Mouse (Mus musculus) hematopoietic stem cell, adult 5-6 weeks (primary cell): ENCODE results near the gene Akr1c14. TPM values are rescaled to one million over a fixed set of nuclear protein-coding genes. Genes with fewer than 3 reads are reported as not detected.
"Not testable (repeated sequence)": the region's sequence is repeated elsewhere in the genome, so short reads cannot be mapped to it uniquely, and the experiment has no call there.

ENCODE experiments used
- ATAC-seq, 2 experiments: fragments of 125-278 bp in 1 of 2; replicated peaks in 1 of 2; 2 replicates each; pipeline ENCODE4 v1.8.0; 2016 to 2017; ENCODE audit warnings: inconsistent platforms in 2 of 2, mild to moderate bottlenecking in 2 of 2, moderate number of reproducible peaks in 2 of 2, low read depth in 1 of 2, moderate TSS enrichment in 1 of 2; ENCODE audit not compliant: low FRiP score in 2 of 2, poor library complexity in 2 of 2, severe bottlenecking in 2 of 2, insufficient read depth in 1 of 2, low TSS enrichment in 1 of 2
- total RNA-seq: library from RNA; stranded (forward); fragments of 172-1452, 232-1000 nt; gene quantifications from 2 replicates; pipeline ENCODE4 v1.2.3, GENCODE M21; 2017

Akr1c14 gene
- total RNA-seq, 1 experiment from 2014 or later, result 0.15 TPM

DNA sequence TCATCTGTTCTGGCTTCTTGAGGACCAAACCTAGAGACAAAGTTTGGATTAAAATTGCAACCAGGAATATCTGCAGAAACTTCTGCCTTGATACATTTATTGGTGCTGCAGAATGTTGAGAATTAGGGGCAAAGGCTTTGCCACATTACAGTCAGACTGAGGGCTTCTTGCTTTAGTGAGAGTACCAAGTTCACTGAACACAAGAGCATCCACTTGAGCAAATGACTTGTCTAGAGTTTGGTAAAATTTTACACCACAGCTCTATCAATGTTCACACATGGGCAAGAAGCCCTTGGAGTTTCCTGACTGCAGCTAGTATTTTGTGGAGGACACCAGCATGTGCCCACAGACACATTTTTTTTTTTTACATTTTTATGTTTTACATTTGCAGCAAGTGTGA is 53.9 kb downstream of the Akr1c14 start:
- ATAC-seq, result no peak

DNA sequence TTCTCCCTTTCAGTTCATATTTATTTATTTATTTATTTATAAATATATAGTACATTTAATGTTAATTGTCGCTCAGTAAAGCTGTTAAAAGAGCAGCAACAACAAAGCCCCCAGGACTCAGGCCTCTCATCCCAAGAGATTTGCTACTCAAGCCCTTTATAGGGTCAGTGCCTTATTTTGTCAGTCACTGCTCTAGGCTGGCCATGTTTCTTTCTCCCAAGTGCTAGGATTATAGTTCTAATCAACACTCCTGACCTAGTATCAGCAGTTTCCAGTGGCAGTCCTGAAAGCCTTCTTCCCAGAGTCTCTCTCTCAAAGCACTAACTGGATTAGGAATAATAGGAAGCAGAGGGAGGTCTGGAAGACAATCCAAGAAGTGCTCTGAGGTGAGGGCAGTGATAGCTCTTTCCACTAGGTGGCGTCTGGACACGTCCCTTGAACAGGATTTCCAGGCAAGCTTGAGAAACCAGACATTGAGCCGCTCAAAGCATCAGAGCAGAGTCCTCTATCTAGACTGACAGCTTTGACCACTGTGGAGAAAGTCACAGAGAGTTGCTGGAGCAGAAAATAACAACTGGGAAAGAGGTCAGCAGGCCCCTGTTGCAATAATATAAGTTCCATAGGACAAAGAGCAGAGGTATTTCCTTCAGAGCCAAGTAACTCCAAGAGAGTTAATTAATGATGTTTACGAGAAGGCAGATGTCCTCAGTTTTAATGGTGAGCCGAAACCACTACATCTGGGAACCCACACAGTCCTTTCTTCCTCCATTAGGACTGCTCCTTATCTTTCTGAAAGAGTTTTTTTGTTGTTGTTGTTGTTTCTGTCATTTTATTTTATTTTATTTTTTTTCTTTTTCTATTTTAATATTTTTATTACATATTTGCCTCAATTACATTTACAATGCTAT is 61.7 kb downstream of the Akr1c14 start:
- peak; percentile 89 to 93 for ATAC-seq

DNA sequence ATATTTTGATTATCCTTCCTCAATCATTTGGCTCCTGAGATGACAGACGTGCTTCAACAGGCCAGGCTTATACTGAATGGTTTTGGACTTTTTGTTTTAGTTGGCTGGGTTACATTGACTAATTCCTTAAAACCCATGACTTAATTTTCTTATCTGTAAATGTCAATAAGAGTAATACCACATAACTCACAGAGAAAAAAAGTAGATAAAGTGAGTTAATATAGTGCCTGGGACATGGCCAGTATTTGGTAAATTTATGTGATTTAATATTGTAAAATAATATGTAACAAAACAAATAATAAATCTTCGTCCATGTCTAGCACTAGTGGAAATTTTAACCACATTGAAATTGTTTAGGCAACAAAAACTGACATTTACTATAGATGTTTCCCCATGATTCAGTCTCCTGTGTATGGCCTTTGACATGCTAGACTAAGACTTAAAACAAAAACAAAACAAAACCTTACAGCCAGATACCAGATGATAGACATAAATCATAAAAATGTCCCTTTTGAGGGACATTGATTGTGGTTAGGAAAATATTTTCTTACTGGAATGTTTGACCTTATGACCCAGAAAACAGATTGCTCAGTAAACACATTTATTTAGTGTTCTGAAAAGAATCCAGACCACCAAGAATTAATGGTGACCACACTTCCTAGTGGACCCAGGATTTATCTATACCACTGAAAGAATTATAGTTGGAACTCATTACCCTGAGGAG is 70.5 kb downstream of the Akr1c14 start:
- no peak for ATAC-seq

GRCm38 (mm10) chr13:4123146-4123545 is 74.3 kb downstream of the Akr1c14 start:
- no peak for ATAC-seq

DNA sequence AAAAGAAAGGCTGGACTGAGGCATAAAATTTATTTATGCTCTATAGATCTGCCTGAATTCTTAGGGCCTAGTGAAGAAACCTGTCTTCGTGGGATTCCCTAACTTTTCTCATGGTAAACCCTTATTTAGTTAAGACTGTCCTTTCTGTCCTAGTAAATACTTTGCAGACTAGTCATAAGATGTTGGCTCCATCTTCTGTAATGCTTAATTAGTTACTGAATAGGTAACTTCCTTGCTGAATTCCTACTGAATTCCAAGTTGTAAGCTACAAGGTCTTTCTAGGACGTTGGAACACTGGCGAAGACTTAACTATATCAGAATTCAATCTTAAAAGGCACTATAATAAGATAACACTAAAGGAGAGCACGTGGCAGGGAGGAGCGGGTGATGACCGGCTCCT is 75.7 kb downstream of the Akr1c14 start:
- ATAC-seq, result not testable (repeated sequence)

- not testable (repeated sequence) for ATAC-seq
These were observed 77.0 kb downstream of the Akr1c14 start for GRCm38 (mm10) chr13:4125846-4126245.

DNA sequence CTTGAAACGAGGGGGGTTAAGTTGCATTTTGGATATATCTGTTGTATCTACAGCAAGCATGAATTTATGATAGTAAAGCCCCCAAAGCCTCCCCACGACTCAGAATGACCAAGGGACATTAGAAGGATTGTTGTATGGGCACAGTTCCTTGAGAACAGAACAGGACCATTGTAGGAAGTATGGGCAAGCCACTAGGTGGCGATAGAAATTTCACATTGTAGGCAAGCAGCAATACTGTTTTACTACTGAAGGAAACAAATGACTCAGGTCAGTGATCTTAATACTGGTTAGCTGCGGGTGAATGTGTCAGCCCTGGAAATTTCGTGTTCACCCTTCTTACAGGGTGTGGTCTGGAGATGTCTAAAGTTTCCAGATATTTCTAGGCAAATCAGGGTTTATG is 80.3 kb downstream of the Akr1c14 start:
- peak; percentile 80 to 91 for ATAC-seq

- no peak for ATAC-seq
These were observed 82.5 kb downstream of the Akr1c14 start for GRCm38 (mm10) chr13:4131317-4131716.

DNA sequence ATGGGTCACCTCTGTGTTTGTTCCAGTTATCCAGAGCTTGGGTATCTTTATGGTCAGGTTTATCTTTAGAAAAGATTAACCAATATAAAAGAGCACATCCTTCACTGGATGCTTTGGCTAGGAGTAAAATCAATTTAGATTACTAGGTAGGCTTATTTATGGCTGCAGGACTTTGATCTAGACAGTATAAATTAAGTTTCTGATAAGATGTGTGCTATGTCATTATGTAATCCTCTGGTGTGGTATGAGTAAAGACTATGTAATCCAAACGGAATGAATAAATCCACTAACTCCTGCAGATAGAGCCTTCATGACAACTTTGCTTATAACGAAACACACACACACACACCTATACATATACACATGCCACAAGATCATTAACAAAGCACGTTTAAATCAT is 82.9 kb downstream of the Akr1c14 start:
- ATAC-seq, result no peak

DNA sequence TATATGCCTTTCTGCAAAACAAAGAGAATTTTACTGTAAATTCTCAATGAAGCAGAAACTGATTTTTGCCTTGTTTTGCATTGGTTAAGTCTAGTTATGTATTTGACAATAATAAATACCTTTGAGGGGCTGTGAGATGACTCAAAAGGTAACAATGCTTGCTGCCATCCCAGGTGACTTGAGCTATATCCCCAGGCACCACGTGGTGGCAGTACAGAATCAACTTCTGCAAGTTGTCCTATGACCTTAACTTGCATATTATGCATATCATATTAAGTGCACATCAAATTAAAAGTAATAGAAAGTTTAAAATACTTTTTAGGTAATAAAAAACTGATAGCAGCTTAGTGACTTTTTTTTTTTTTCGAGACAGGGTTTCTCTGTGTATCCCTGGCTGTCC is 84.3 kb downstream of the Akr1c14 start:
- ATAC-seq, result peak; percentile 69 to 76; a peak in 3 of 4 replicates

Other genes with a start within 250 kb of the Akr1c14 start
- gene Calml3, start 244.7 kb upstream of the Akr1c14 start, total RNA-seq, result not detected in 2 replicates
- 2.3 TPM in 1 of 2 replicates, not detected in the other for gene Calm4, start 211.3 kb upstream of the Akr1c14 start, total RNA-seq
- not detected in 2 replicates for gene Calm5, start 194.8 kb upstream of the Akr1c14 start, total RNA-seq
- gene Net1, start 130.8 kb upstream of the Akr1c14 start, total RNA-seq, result 137 and 192 TPM in 2 replicates
- not detected in 2 replicates for gene Tubal3, start 130.7 kb upstream of the Akr1c14 start, total RNA-seq
- not detected in 2 replicates for gene Ucn3, start 103.7 kb upstream of the Akr1c14 start, total RNA-seq
- not detected in 2 replicates for gene Akr1c18, start 101.6 kb downstream of the Akr1c14 start, total RNA-seq
- 102 and 119 TPM in 2 replicates for gene Akr1c13, start 142.1 kb downstream of the Akr1c14 start, total RNA-seq
- 0.05 and 5.6 TPM in 2 replicates for gene Akr1c19, start 179.7 kb downstream of the Akr1c14 start, total RNA-seq
- gene Akr1c12, start 230.4 kb downstream of the Akr1c14 start, total RNA-seq, result 8.8 and 16.6 TPM in 2 replicates